Mouse (Mus musculus) frontal cortex, adult (tissue): ENCODE measurements around the gene Gart.
"Not testable (repeated sequence)": the region's sequence is repeated elsewhere in the genome, so short reads cannot be mapped to it uniquely, and the experiment has no call there.

Experiments
- ATAC-seq: cut with Nextera tagmentation; 2 replicates; pipeline ENCODE4 v1.9.2; 2017; ENCODE audit warnings: mild to moderate bottlenecking, moderate library complexity, mixed read lengths; ENCODE audit not compliant: low TSS enrichment

The Gart gene

GRCm38 (mm10) chr16:91648220-91648550 lies 1.4 kb upstream of the Gart start:
- no peak for ATAC-seq

GRCm38 (mm10) chr16:91647461-91648219 lies 888 bp upstream of the Gart start, which contains the start of gene Son:
TSS of gene Son (plus strand) at chr16:91647506.
- ATAC-seq, result peak; percentile 93

GRCm38 (mm10) chr16:91645995-91646602 lies 653 bp downstream of the Gart start:
- ATAC-seq, result no peak

GRCm38 (mm10) chr16:91645420-91645819 lies 1.3 kb downstream of the Gart start:
- not testable (repeated sequence) for ATAC-seq

- no peak for ATAC-seq
These were observed 1.9 kb downstream of the Gart start for GRCm38 (mm10) chr16:91644901-91645300.

GRCm38 (mm10) chr16:91640171-91640570 lies 6.6 kb downstream of the Gart start:
- ATAC-seq, result no peak

GRCm38 (mm10) chr16:91639636-91640035 lies 7.1 kb downstream of the Gart start:
- peak; percentile 96 for ATAC-seq

GRCm38 (mm10) chr16:91639161-91639560 lies 7.6 kb downstream of the Gart start:
- ATAC-seq, result peak; percentile 48

GRCm38 (mm10) chr16:91633641-91634040 lies 13.1 kb downstream of the Gart start:
- ATAC-seq, result no peak

- ATAC-seq, result no peak
These were observed 13.8 kb downstream of the Gart start for GRCm38 (mm10) chr16:91632940-91633339.

- ATAC-seq, result peak; percentile 85
These were observed 14.3 kb downstream of the Gart start for GRCm38 (mm10) chr16:91632439-91632838.

GRCm38 (mm10) chr16:91630584-91630983 lies 16.2 kb downstream of the Gart start:
- ATAC-seq, result no peak

GRCm38 (mm10) chr16:91629749-91630148 lies 17.0 kb downstream of the Gart start:
- ATAC-seq, result no peak

GRCm38 (mm10) chr16:91628673-91629072 lies 18.1 kb downstream of the Gart start:
- no peak for ATAC-seq

- peak; percentile 78 for ATAC-seq
These were observed 18.9 kb downstream of the Gart start for GRCm38 (mm10) chr16:91627831-91628230.

- ATAC-seq, result no peak
These were observed 23.7 kb downstream of the Gart start for GRCm38 (mm10) chr16:91623074-91623473.

- ATAC-seq, result no peak
These were observed 25.8 kb downstream of the Gart start for GRCm38 (mm10) chr16:91620991-91621390.

- no peak for ATAC-seq
These were observed 26.6 kb downstream of the Gart start for GRCm38 (mm10) chr16:91620185-91620584.

- ATAC-seq, result peak; percentile 97
These were observed 27.9 kb downstream of the Gart start, which contains the start of gene Dnajc28 for GRCm38 (mm10) chr16:91618511-91619501. TSS of gene Dnajc28 (minus strand) at chr16:91619026.

GRCm38 (mm10) chr16:91614552-91614951 lies 32.2 kb downstream of the Gart start:
- no peak for ATAC-seq

- ATAC-seq, result no peak
These were observed 34.2 kb downstream of the Gart start for GRCm38 (mm10) chr16:91612525-91612924.

GRCm38 (mm10) chr16:91611248-91611647 lies 35.5 kb downstream of the Gart start:
- no peak for ATAC-seq
